Mouse (Mus musculus) thymus, adult 2 months (tissue): Measurements from ENCODE around the gene Pcyox1.

Experiments
- CTCF ChIP-seq: fragments of 200-500 bp; IDR thresholded peaks from 2 replicates; pipeline ENCODE4 v1.5.1; 2012; ENCODE audit warnings: mild to moderate bottlenecking, control low read depth, low read length, moderate library complexity, borderline replicate concordance; ENCODE audit not compliant: control insufficient read depth, poor library complexity, insufficient read depth; ENCODE audit errors: extremely low read depth
- POLR2A ChIP-seq: fragments of 200-500 bp; IDR thresholded peaks from 2 replicates; pipeline ENCODE4 v1.6.1; 2012; ENCODE audit warnings: mild to moderate bottlenecking, low read length, control low read depth, moderate library complexity; ENCODE audit not compliant: control insufficient read depth, poor library complexity, insufficient read depth; ENCODE audit errors: extremely low read depth

GRCm38 (mm10) chr6:86382551-86382950 lies 14.4 kb downstream of the Pcyox1 start:
- TF ChIP-seq CTCF: no peak
- TF ChIP-seq POLR2A: no peak
